Mouse (Mus musculus) retina, adult 2 months (tissue): Measurements from ENCODE around the gene Med9.
A peak's percentile ranks its signal among the peaks of the same experiment; 100 is the strongest.

ENCODE experiments used
- DNase-seq: peaks from one replicate; pipeline ENCODE4 v3.0.0-alpha.2; 2012; ENCODE audit warnings: low read depth, low spot score

Med9 gene

GRCm38 (mm10) chr11:59947752-59948400 is at the start of gene Med9:
Med9 (plus strand) TSS chr11:59948206.
- peak; percentile 91 for DNase-seq

GRCm38 (mm10) chr11:59899711-59900685 is 48.0 kb upstream of the Med9 start:
- DNase-seq = no peak

- DNase-seq = no peak
These were observed 47.0 kb upstream of the Med9 start for GRCm38 (mm10) chr11:59900995-59901394.

DNA sequence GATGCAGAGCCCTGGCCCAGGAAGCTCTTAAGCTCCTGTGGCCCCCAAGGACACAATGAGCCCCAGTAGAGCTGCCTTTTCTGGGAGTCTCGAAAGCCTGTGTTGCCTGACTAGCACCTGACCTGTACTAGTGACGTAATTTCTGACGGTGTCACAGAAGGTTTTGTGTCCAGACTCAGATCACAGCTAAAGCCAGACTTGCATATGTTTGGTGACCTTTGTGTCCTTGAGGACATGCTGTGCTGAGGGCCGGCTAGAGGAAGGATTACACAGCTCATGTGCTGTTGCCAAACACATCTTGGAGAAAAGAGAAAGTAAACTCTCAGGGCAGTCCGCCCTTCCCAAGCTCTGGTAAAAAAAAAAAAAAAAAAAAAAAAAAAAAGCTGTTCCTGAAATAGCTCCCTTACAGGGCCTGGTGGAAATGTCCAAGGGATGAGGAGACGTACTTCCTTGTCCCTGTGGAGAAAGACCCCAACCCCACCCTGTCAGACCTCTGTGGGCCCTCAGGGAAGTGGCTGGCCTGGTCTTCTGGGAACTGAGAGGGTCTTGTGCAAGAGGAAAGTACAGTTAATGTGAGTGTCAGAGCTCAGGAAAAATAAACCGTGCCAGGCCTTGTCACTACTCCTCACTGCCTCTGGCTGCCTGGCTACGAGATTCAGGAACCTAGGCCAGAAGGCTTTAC is 45.8 kb upstream of the Med9 start:
- no peak for DNase-seq

GRCm38 (mm10) chr11:59906521-59907123 is 41.4 kb upstream of the Med9 start:
- no peak for DNase-seq

- DNase-seq = no peak
These were observed 39.6 kb upstream of the Med9 start for GRCm38 (mm10) chr11:59908446-59908845.

DNA sequence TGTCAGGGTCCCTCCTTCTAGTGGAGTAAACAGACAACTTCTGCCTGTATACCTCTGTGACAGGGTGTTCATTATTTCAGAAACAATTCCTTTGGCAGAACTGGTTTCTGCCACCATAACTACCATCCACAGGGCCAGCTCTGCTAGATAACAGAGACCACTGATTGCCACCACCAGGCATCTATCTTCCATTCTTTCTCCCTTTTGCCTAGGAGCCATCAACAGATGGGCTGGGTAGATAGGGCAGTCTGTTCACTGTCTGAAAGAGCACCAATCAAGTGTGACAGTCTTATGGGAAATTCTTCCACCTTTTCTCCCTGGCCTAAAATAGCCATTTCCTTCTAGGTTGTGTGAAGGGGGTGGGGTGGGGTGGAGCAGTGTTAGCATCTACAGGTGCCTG is 37.4 kb upstream of the Med9 start:
- DNase-seq = no peak

DNA sequence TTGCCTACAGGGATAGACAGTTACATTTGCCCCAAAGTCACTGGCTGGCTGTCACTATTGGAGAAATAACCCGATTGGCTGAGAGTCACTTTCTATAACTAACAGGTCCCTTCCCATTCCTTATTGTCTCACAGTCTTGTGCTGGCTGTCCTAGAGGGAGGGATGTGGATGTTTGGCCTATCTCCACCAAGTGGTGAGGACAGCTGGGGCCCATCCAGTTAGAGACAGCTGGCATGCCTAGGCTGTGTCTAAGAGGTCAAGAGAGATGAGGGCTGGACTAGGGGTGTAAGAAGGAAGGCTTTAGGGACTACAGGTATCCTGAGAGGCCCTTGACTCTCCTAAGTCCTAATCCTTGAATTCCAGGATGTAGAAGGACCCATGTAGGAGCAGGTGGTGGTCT is 36.5 kb upstream of the Med9 start:
- no peak for DNase-seq

- DNase-seq = no peak
These were observed 34.3 kb upstream of the Med9 start for GRCm38 (mm10) chr11:59913702-59914101.

GRCm38 (mm10) chr11:59918014-59918413 is 30.0 kb upstream of the Med9 start:
- no peak for DNase-seq

DNA sequence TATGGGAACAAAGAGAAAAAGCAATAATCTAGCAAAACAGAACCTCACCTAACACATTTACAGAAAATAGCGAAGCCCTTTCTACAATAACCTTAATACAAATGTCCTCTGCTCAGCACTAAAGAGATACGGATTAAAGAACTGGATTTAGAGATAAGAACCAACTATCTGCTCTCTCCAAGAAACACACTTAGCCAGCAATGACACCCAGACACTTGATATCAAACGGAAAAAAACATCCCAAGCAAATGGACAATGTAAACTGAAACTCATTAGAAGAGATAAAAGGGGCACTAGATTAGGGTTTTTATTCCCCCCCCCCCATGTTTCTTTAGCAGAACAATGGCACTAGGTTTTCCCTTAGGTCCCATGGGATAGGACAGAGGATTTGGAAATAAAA is 28.6 kb upstream of the Med9 start:
- DNase-seq = no peak

DNA sequence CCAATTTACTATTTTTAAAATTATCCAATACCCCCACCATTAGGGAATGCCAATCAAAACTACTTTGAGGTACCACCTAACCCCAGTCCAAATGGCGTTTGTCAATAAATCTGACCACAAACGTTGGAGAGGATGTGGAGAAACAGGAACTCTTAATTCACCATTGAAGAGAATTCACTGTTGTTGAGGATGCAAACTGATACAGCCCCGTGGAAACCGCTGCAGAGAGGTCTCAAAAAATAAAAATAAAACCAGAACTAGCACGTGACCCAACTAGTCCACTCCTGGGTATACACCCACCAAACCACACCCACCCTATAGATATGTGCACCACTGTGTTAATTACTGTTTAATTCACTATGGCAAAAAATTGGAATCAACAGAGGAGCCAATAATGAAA is 27.7 kb upstream of the Med9 start:
- no peak for DNase-seq

GRCm38 (mm10) chr11:59921265-59921664 is 26.7 kb upstream of the Med9 start:
- no peak for DNase-seq

- no peak for DNase-seq
These were observed 18.0 kb upstream of the Med9 start for GRCm38 (mm10) chr11:59930031-59930430.

GRCm38 (mm10) chr11:59932560-59933337 is 15.3 kb upstream of the Med9 start:
- no peak for DNase-seq

GRCm38 (mm10) chr11:59933943-59934342 is 14.1 kb upstream of the Med9 start:
- no peak for DNase-seq

- no peak for DNase-seq
These were observed 11.0 kb upstream of the Med9 start for GRCm38 (mm10) chr11:59937023-59937422.

- no peak for DNase-seq
These were observed 10.4 kb upstream of the Med9 start for GRCm38 (mm10) chr11:59937615-59938014.

- no peak for DNase-seq
These were observed 8.2 kb upstream of the Med9 start for GRCm38 (mm10) chr11:59939821-59940220.

- no peak for DNase-seq
These were observed 7.4 kb upstream of the Med9 start for GRCm38 (mm10) chr11:59940645-59941044.

DNA sequence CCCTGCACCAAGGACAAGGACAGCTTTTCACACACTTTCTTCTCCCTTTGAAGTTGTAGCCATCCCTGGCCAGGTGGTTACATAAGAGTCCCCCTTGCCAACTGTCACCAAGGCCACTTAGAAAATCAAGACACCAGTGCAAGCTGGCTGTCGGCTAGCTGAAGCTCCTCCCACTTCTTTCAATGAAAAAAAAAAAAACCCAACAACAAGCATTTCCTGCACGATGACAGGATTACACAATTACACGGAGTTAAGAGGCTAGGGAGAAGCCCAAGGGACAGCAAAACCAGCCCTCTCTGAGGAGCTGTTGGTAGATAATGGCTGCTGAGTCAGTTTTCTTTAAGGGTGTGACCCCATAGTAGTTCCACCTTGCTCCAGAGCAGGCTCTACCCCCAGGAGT is 6.6 kb upstream of the Med9 start:
- no peak for DNase-seq
